Mouse (Mus musculus) forebrain, postnatal 0 days (tissue): Measurements from ENCODE around the gene Fbxw4. TPM values are rescaled to one million over a fixed set of nuclear protein-coding genes. Genes with fewer than 3 reads are reported as not detected.

Experiments
- ATAC-seq: fragments of 200-750 bp; cut with Nextera tagmentation; 2 replicates; pipeline ENCODE4 v1.8.0; 2017; ENCODE audit warnings: mild to moderate bottlenecking, moderate library complexity
- DNase-seq: peaks from one replicate; pipeline ENCODE4 v3.0.0-alpha.2; 2015
- H3K27ac ChIP-seq: fragments of 300-500 bp; sonication (generic); 2 replicates; pipeline ENCODE4 v1.5.1; 2014; ENCODE audit warnings: low read depth, mild to moderate bottlenecking, antibody characterized with exemption, low read length, moderate library complexity, mixed read lengths
- H3K27me3 ChIP-seq: fragments of 300-500 bp; sonication (generic); 2 replicates; pipeline ENCODE4 v1.6.1; 2014; ENCODE audit warnings: mild to moderate bottlenecking, low read length, mixed read lengths; ENCODE audit not compliant: insufficient read depth
- H3K36me3 ChIP-seq: fragments of 300-500 bp; sonication (generic); 2 replicates; pipeline ENCODE4 v1.6.1; 2014; ENCODE audit warnings: mild to moderate bottlenecking, moderate library complexity; ENCODE audit not compliant: insufficient read depth
- H3K4me1 ChIP-seq: fragments of 300-500 bp; sonication (generic); 2 replicates; pipeline ENCODE4 v1.6.1; 2014; ENCODE audit warnings: antibody characterized with exemption; ENCODE audit not compliant: insufficient read depth
- H3K4me2 ChIP-seq: fragments of 300-500 bp; sonication (generic); 2 replicates; pipeline ENCODE4 v1.6.1; 2014; ENCODE audit warnings: low read depth, mild to moderate bottlenecking, moderate library complexity
- H3K4me3 ChIP-seq: fragments of 300-500 bp; sonication (generic); 2 replicates; pipeline ENCODE4 v1.5.1; 2014; ENCODE audit warnings: low read depth, low read length, mixed read lengths
- H3K9ac ChIP-seq: fragments of 300-500 bp; sonication (generic); 2 replicates; pipeline ENCODE4 v1.6.1; 2014; ENCODE audit warnings: mild to moderate bottlenecking
- H3K9me3 ChIP-seq: fragments of 300-500 bp; sonication (generic); 2 replicates; pipeline ENCODE4 v1.6.1; 2016; ENCODE audit warnings: low read length
- CTCF ChIP-seq: sonication (generic); IDR thresholded peaks from 2 replicates; pipeline ENCODE4 v1.5.1; 2016; ENCODE audit warnings: antibody characterized with exemption, control low read depth, low read depth
- WGBS: fragments of 180-500 bp; shearing (Covaris S2); extraction: QIAGEN DNeasy Blood & Tissue Kit; methylation state at CpG from one replicate; pipeline ENCODE4 v1.1.7; 2014; 5-methylcytosine and 5-hydroxymethylcytosine counted together
- polyA plus RNA-seq: library from polyadenylated mRNA; unstranded; fragments of >200 nt; fragmentation: Nextera tagmentation; extraction: Ambion mirVana; gene quantifications from 2 replicates; pipeline ENCODE4 v1.2.1, GENCODE M21; 2015
- total RNA-seq: library from RNA; depleted of rRNA; stranded (reverse); fragments of >200 nt; gene quantifications from 2 replicates; pipeline ENCODE4 v1.2.3, GENCODE M21; 2014

Fbxw4 gene
- total and polyA plus RNA-seq, 2 experiments from 2014 or later = 6.4 to 31.8 TPM

GRCm38 (mm10) chr19:45640691-45641090 is 19.4 kb downstream of the Fbxw4 start:
- 85% methylated on average over 7 of the region's 7 CpGs for WGBS

GRCm38 (mm10) chr19:45635960-45636359 is 24.2 kb downstream of the Fbxw4 start:
- H3K27ac ChIP-seq = no peak overlapping the region
- 80% methylated on average over 5 of the region's 5 CpGs for WGBS
- H3K4me3 ChIP-seq = no peak overlapping the region
- H3K27me3 ChIP-seq = no peaks in the 10 kb centered on the region
- ATAC-seq (no peak), DNase-seq (no peak)
- no peaks in the 10 kb centered on the region for H3K9me3 ChIP-seq
- H3K36me3 ChIP-seq = peaks cover 31% of the 10 kb centered on the region
- H3K4me2 ChIP-seq = no peak overlapping the region
- H3K4me1 ChIP-seq = no peaks in the 10 kb centered on the region
- TF ChIP-seq CTCF = no peak
- no peak overlapping the region for H3K9ac ChIP-seq

More at GRCm38 (mm10) chr19:45640691-45641090, 19.4 kb downstream of the Fbxw4 start:
- Histone ChIP-seq H3K27me3 (no peaks in the 10 kb centered on the region), H3K27ac (no peak overlapping the region), H3K9me3 (no peaks in the 10 kb centered on the region), H3K4me3 (no peak overlapping the region), H3K4me2 (no peak overlapping the region), H3K4me1 (no peaks in the 10 kb centered on the region), H3K9ac (no peak overlapping the region), H3K36me3 (peaks cover 6% of the 10 kb centered on the region)
- ATAC-seq (no peak), DNase-seq (no peak)
- TF ChIP-seq CTCF = no peak

- ATAC-seq = no peak
- WGBS = 53% methylated on average over 3 of the region's 3 CpGs
Measured at GRCm38 (mm10) chr19:45631584-45631983, 28.5 kb downstream of the Fbxw4 start.

GRCm38 (mm10) chr19:45630953-45631352 is 29.2 kb downstream of the Fbxw4 start:
- Histone ChIP-seq H3K4me3 (no peak overlapping the region), H3K9me3 (no peaks in the 10 kb centered on the region), H3K27me3 (no peaks in the 10 kb centered on the region), H3K36me3 (peaks cover 48% of the 10 kb centered on the region), H3K4me2 (no peak overlapping the region), H3K4me1 (no peaks in the 10 kb centered on the region), H3K27ac (no peak overlapping the region), H3K9ac (no peak overlapping the region)
- ATAC-seq = no peak
- WGBS = 85% methylated on average over 5 of the region's 5 CpGs
- no peak for TF ChIP-seq CTCF
- DNase-seq = no peak

More at GRCm38 (mm10) chr19:45631584-45631983, 28.5 kb downstream of the Fbxw4 start:
- no peak overlapping the region for H3K9ac ChIP-seq
- H3K4me1 ChIP-seq = no peaks in the 10 kb centered on the region
- H3K36me3 ChIP-seq = peaks cover 51% of the 10 kb centered on the region
- no peak overlapping the region for H3K27ac ChIP-seq
- no peak overlapping the region for H3K4me2 ChIP-seq
- H3K4me3 ChIP-seq = no peak overlapping the region
- H3K27me3 ChIP-seq = no peaks in the 10 kb centered on the region
- H3K9me3 ChIP-seq = no peaks in the 10 kb centered on the region
- no peak for DNase-seq
- TF ChIP-seq CTCF = no peak

GRCm38 (mm10) chr19:45629219-45629618 is 30.9 kb downstream of the Fbxw4 start:
- Histone ChIP-seq H3K4me1 (no peaks in the 10 kb centered on the region), H3K9ac (no peak overlapping the region), H3K9me3 (no peaks in the 10 kb centered on the region), H3K4me2 (no peak overlapping the region), H3K4me3 (no peak overlapping the region), H3K27ac (no peak overlapping the region), H3K27me3 (no peaks in the 10 kb centered on the region), H3K36me3 (peaks cover 41% of the 10 kb centered on the region)
- TF ChIP-seq CTCF = peak; percentile 48
- 88% methylated on average over 3 of the region's 3 CpGs for WGBS
- no peak for ATAC-seq
- no peak for DNase-seq

GRCm38 (mm10) chr19:45628649-45629048 is 31.5 kb downstream of the Fbxw4 start:
- peaks cover 46% of the 10 kb centered on the region for H3K36me3 ChIP-seq
- no peak overlapping the region for H3K4me3 ChIP-seq
- no peak overlapping the region for H3K27ac ChIP-seq
- no peak for ATAC-seq
- no peak for DNase-seq
- WGBS = 35% methylated on average over 6 of the region's 6 CpGs
- no peak overlapping the region for H3K4me2 ChIP-seq
- H3K4me1 ChIP-seq = no peaks in the 10 kb centered on the region
- no peak for TF ChIP-seq CTCF
- no peak overlapping the region for H3K9ac ChIP-seq
- no peaks in the 10 kb centered on the region for H3K9me3 ChIP-seq
- no peaks in the 10 kb centered on the region for H3K27me3 ChIP-seq

GRCm38 (mm10) chr19:45627036-45627435 is 33.1 kb downstream of the Fbxw4 start:
- H3K9me3 ChIP-seq = no peaks in the 10 kb centered on the region
- H3K4me1 ChIP-seq = no peaks in the 10 kb centered on the region
- no peaks in the 10 kb centered on the region for H3K27me3 ChIP-seq
- 50% methylated on average over 3 of the region's 3 CpGs for WGBS
- H3K36me3 ChIP-seq = peaks cover 35% of the 10 kb centered on the region
- ATAC-seq (no peak), DNase-seq (no peak)
- no peak overlapping the region for H3K4me2 ChIP-seq
- H3K4me3 ChIP-seq = no peak overlapping the region
- no peak overlapping the region for H3K9ac ChIP-seq
- TF ChIP-seq CTCF = no peak
- H3K27ac ChIP-seq = no peak overlapping the region
